Mouse (Mus musculus) lung, postnatal 0 days (tissue): ENCODE results near the gene Fez2. TPM values are rescaled to one million over a fixed set of nuclear protein-coding genes. Genes with fewer than 3 reads are reported as not detected.

ENCODE experiments used
- ATAC-seq: fragments of 200-750 bp; cut with Nextera tagmentation; 2 replicates; pipeline ENCODE4 v1.8.0; 2017; ENCODE audit warnings: moderate library complexity
- DNase-seq: peaks from one replicate; pipeline ENCODE4 v3.0.0-alpha.2; 2016; ENCODE audit warnings: low spot score
- H3K27ac ChIP-seq: fragments of 300-500 bp; sonication (generic); 2 replicates; pipeline ENCODE4 v1.5.1; 2014; ENCODE audit warnings: antibody characterized with exemption, mild to moderate bottlenecking, low read length, mixed read lengths
- H3K27me3 ChIP-seq: fragments of 300-500 bp; sonication (generic); replicated peaks from 2 replicates; pipeline ENCODE4 v1.6.1; 2014; ENCODE audit warnings: low read length, mixed read lengths; ENCODE audit not compliant: insufficient read depth
- H3K36me3 ChIP-seq: fragments of 300-500 bp; sonication (generic); 2 replicates; pipeline ENCODE4 v1.6.1; 2014; ENCODE audit warnings: low read length, mixed read lengths; ENCODE audit not compliant: insufficient read depth
- H3K4me1 ChIP-seq: fragments of 300-500 bp; sonication (generic); 2 replicates; pipeline ENCODE4 v1.6.1; 2014; ENCODE audit warnings: antibody characterized with exemption, low read depth, low read length, mixed read lengths; ENCODE audit not compliant: insufficient read depth
- H3K4me2 ChIP-seq: fragments of 300-500 bp; sonication (generic); replicated peaks from 2 replicates; pipeline ENCODE4 v1.6.1; 2014; ENCODE audit warnings: low read depth, mild to moderate bottlenecking, low read length, moderate library complexity, mixed read lengths
- H3K4me3 ChIP-seq: fragments of 300-500 bp; sonication (generic); 2 replicates; pipeline ENCODE4 v1.5.1; 2014; ENCODE audit warnings: low read depth, low read length
- H3K9ac ChIP-seq: fragments of 300-500 bp; sonication (generic); replicated peaks from 2 replicates; pipeline ENCODE4 v1.6.1; 2014; ENCODE audit warnings: low read depth, mild to moderate bottlenecking
- H3K9me3 ChIP-seq: fragments of 300-500 bp; sonication (generic); 2 replicates; pipeline ENCODE4 v1.6.1; 2016; ENCODE audit warnings: low read length, mixed read lengths
- CTCF ChIP-seq: IDR thresholded peaks from 2 replicates; pipeline ENCODE4 v1.5.1; 2016; ENCODE audit warnings: antibody characterized with exemption, mild to moderate bottlenecking
- EP300 ChIP-seq: IDR thresholded peaks from 2 replicates; pipeline ENCODE4 v1.6.1; 2016; ENCODE audit warnings: antibody characterized with exemption, mild to moderate bottlenecking, control low read depth
- WGBS: fragments of 180-500 bp; shearing (Covaris S2); extraction: QIAGEN DNeasy Blood & Tissue Kit; methylation state at CpG from one replicate; pipeline ENCODE4 v1.1.7; 2014; 5-methylcytosine and 5-hydroxymethylcytosine counted together
- polyA plus RNA-seq: library from polyadenylated mRNA; unstranded; fragments of >200 nt; fragmentation: Nextera tagmentation; extraction: Ambion mirVana; gene quantifications from 2 replicates; pipeline ENCODE4 v1.2.1, GENCODE M21; 2015

Fez2 gene
- polyA plus RNA-seq, 1 experiment from 2014 or later, result 39.2 TPM

- Histone ChIP-seq H3K4me2 (no peak overlapping the region), H3K27ac (no peak overlapping the region), H3K9me3 (no peaks in the 10 kb centered on the region), H3K9ac (no peak overlapping the region), H3K27me3 (no peaks in the 10 kb centered on the region), H3K4me3 (no peak overlapping the region), H3K36me3 (no peaks in the 10 kb centered on the region; the same call in 1 of the 2 replicates), H3K4me1 (no peaks in the 10 kb centered on the region)
- WGBS, result 71% methylated on average over 1 of the region's 1 CpGs
- ATAC-seq (no peak), DNase-seq (no peak)
- TF ChIP-seq EP300 (no peak), CTCF (peak; percentile 57)
Observed at GRCm38 (mm10) chr17:78370445-78370844, 47.5 kb downstream of the Fez2 start.

GRCm38 (mm10) chr17:78368481-78368880 lies 49.5 kb downstream of the Fez2 start:
- Histone ChIP-seq H3K9ac (no peak overlapping the region), H3K4me3 (no peak overlapping the region), H3K36me3 (no peaks in the 10 kb centered on the region; the same call in 1 of the 2 replicates), H3K27ac (no peak overlapping the region), H3K9me3 (no peaks in the 10 kb centered on the region), H3K4me1 (no peaks in the 10 kb centered on the region; the same call in 1 of the 2 replicates), H3K4me2 (no peak overlapping the region), H3K27me3 (no peaks in the 10 kb centered on the region)
- ATAC-seq, result no peak
- TF ChIP-seq EP300 (no peak), CTCF (no peak)
- DNase-seq, result no peak
- 77% methylated on average over 8 of the region's 8 CpGs for WGBS

- TF ChIP-seq EP300 (no peak), CTCF (no peak)
- 58% methylated on average over 7 of the region's 7 CpGs for WGBS
- ATAC-seq, result no peak
Observed at GRCm38 (mm10) chr17:78366070-78366469, 51.9 kb downstream of the Fez2 start.

GRCm38 (mm10) chr17:78364555-78365302 lies 53.2 kb downstream of the Fez2 start:
- Histone ChIP-seq H3K9ac (no peak overlapping the region), H3K27ac (no peak overlapping the region), H3K4me3 (no peak overlapping the region), H3K36me3 (no peaks in the 10 kb centered on the region; the same call in 1 of the 2 replicates), H3K9me3 (no peaks in the 10 kb centered on the region), H3K4me2 (no peak overlapping the region), H3K4me1 (no peaks in the 10 kb centered on the region; the same call in 1 of the 2 replicates), H3K27me3 (no peaks in the 10 kb centered on the region)
- DNase-seq (no peak), ATAC-seq (peak; percentile 25; the same call in 1 of the 2 replicates)
- WGBS, result 64% methylated on average over 23 of the region's 23 CpGs
- no peak for TF ChIP-seq EP300
- peak; percentile 63 for TF ChIP-seq CTCF

More at GRCm38 (mm10) chr17:78366070-78366469, 51.9 kb downstream of the Fez2 start:
- H3K9ac ChIP-seq, result no peak overlapping the region
- H3K4me1 ChIP-seq, result no peaks in the 10 kb centered on the region; the same call in 1 of the 2 replicates
- no peaks in the 10 kb centered on the region for H3K27me3 ChIP-seq
- no peak for DNase-seq
- no peak overlapping the region for H3K4me3 ChIP-seq
- H3K36me3 ChIP-seq, result no peaks in the 10 kb centered on the region; the same call in 1 of the 2 replicates
- H3K27ac ChIP-seq, result no peak overlapping the region
- no peaks in the 10 kb centered on the region for H3K9me3 ChIP-seq
- H3K4me2 ChIP-seq, result no peak overlapping the region

- TF ChIP-seq CTCF (no peak), EP300 (no peak)
- peak overlapping the region; percentile 52; the same call in 1 of the 2 replicates for H3K27ac ChIP-seq
- peak; percentile 57 for ATAC-seq
- peak overlapping the region; percentile 31 for H3K4me2 ChIP-seq
- no peaks in the 10 kb centered on the region; the same call in 1 of the 2 replicates for H3K4me1 ChIP-seq
- WGBS, result 57% methylated on average over 13 of the region's 13 CpGs
- H3K9me3 ChIP-seq, result no peaks in the 10 kb centered on the region
- H3K27me3 ChIP-seq, result no peaks in the 10 kb centered on the region
- H3K36me3 ChIP-seq, result no peaks in the 10 kb centered on the region; the same call in 1 of the 2 replicates
- peak; percentile 25 for DNase-seq
- no peak overlapping the region for H3K4me3 ChIP-seq
- H3K9ac ChIP-seq, result no peak overlapping the region
Observed at GRCm38 (mm10) chr17:78361939-78362728, 55.8 kb downstream of the Fez2 start.

- no peak overlapping the region for H3K4me2 ChIP-seq
- H3K9ac ChIP-seq, result no peak overlapping the region
- 80% methylated on average over 7 of the region's 7 CpGs for WGBS
- no peaks in the 10 kb centered on the region for H3K9me3 ChIP-seq
- no peaks in the 10 kb centered on the region; the same call in 1 of the 2 replicates for H3K4me1 ChIP-seq
- no peak overlapping the region for H3K4me3 ChIP-seq
- DNase-seq (no peak), ATAC-seq (no peak)
- H3K36me3 ChIP-seq, result no peaks in the 10 kb centered on the region
- no peaks in the 10 kb centered on the region for H3K27me3 ChIP-seq
- no peak overlapping the region for H3K27ac ChIP-seq
- TF ChIP-seq CTCF, result no peak
- TF ChIP-seq EP300, result no peak
Observed at GRCm38 (mm10) chr17:78358251-78358726, 59.7 kb downstream of the Fez2 start.
